Mouse (Mus musculus) forebrain, embryonic 16.5 days (tissue): ENCODE results near the gene Olfr319. TPM values are rescaled to one million over a fixed set of nuclear protein-coding genes. Genes with fewer than 3 reads are reported as not detected.
"Not testable (repeated sequence)": the region's sequence is repeated elsewhere in the genome, so short reads cannot be mapped to it uniquely, and the experiment has no call there.

ENCODE experiments used
- ATAC-seq: fragments of 200-750 bp; cut with Nextera tagmentation; 2 replicates; pipeline ENCODE4 v1.8.0; 2017; ENCODE audit warnings: mild to moderate bottlenecking, moderate library complexity
- H3K27ac ChIP-seq: fragments of 300-500 bp; sonication (generic); 2 replicates; pipeline ENCODE4 v1.5.1; 2014; ENCODE audit warnings: low read length, control low read depth
- H3K27me3 ChIP-seq: fragments of 300-500 bp; sonication (generic); replicated peaks from 2 replicates; pipeline ENCODE4 v1.6.1; 2014; ENCODE audit warnings: low read length; ENCODE audit not compliant: control insufficient read depth, insufficient read depth
- H3K36me3 ChIP-seq: fragments of 300-500 bp; sonication (generic); 2 replicates; pipeline ENCODE4 v1.6.1; 2014; ENCODE audit not compliant: control insufficient read depth, insufficient read depth
- H3K4me1 ChIP-seq: fragments of 300-500 bp; sonication (generic); replicated peaks from 2 replicates; pipeline ENCODE4 v1.6.1; 2014; ENCODE audit warnings: low read length; ENCODE audit not compliant: control insufficient read depth, insufficient read depth
- H3K4me2 ChIP-seq: fragments of 300-500 bp; sonication (generic); 2 replicates; pipeline ENCODE4 v1.6.1; 2014; ENCODE audit warnings: mild to moderate bottlenecking, low read length, control low read depth
- H3K4me3 ChIP-seq: fragments of 300-500 bp; sonication (generic); replicated peaks from 2 replicates; pipeline ENCODE4 v1.5.1; 2014; ENCODE audit warnings: mild to moderate bottlenecking, low read length, control low read depth
- H3K9ac ChIP-seq: fragments of 300-500 bp; sonication (generic); replicated peaks from 2 replicates; pipeline ENCODE4 v1.6.1; 2014; ENCODE audit warnings: low read depth, low read length, control low read depth
- H3K9me3 ChIP-seq: fragments of 300-500 bp; sonication (generic); 2 replicates; pipeline ENCODE4 v1.6.1; 2016; ENCODE audit warnings: low read length; ENCODE audit not compliant: control insufficient read depth
- WGBS: fragments of 180-500 bp; shearing (Covaris S2); extraction: QIAGEN DNeasy Blood & Tissue Kit; methylation state at CpG from one replicate; pipeline ENCODE4 v1.1.7; 2014; 5-methylcytosine and 5-hydroxymethylcytosine counted together
- polyA plus RNA-seq: library from polyadenylated mRNA; unstranded; fragments of >200 nt; fragmentation: Nextera tagmentation; extraction: Ambion mirVana; gene quantifications from 2 replicates; pipeline ENCODE4 v1.2.1, GENCODE M21; 2015

The Olfr319 gene
- polyA plus RNA-seq: not detected in 2 replicates

GRCm38 (mm10) chr11:58698862-58699261 lies at the start of gene Olfr319:
Gene Olfr319 (plus strand): TSS chr11:58699162.
- H3K4me2 ChIP-seq: no peak within 1 kb of the TSS
- no peaks in the 10 kb centered on the region for H3K36me3 ChIP-seq
- H3K27ac ChIP-seq: no peak within 1 kb of the TSS
- H3K4me3 ChIP-seq: no peak within 1 kb of the TSS
- ATAC-seq: no peak
- no peaks in the 10 kb centered on the region for H3K27me3 ChIP-seq
- 86% methylated on average over 3 of the region's 3 CpGs for WGBS
- no peaks in the 10 kb centered on the region for H3K4me1 ChIP-seq
- peaks cover 5% of the 10 kb centered on the region; the same call in 1 of the 2 replicates for H3K9me3 ChIP-seq
- no peak within 1 kb of the TSS for H3K9ac ChIP-seq

GRCm38 (mm10) chr11:58655151-58655550 lies 43.8 kb upstream of the Olfr319 start:
- no peaks in the 10 kb centered on the region for H3K36me3 ChIP-seq
- no peaks in the 10 kb centered on the region for H3K9me3 ChIP-seq
- no peak for ATAC-seq
- 94% methylated on average over 3 of the region's 3 CpGs for WGBS
- no peaks in the 10 kb centered on the region for H3K27me3 ChIP-seq
- H3K27ac ChIP-seq: no peak overlapping the region
- no peak overlapping the region for H3K4me2 ChIP-seq
- H3K4me3 ChIP-seq: no peak overlapping the region
- H3K9ac ChIP-seq: no peak overlapping the region
- H3K4me1 ChIP-seq: no peaks in the 10 kb centered on the region

GRCm38 (mm10) chr11:58658596-58658995 lies 40.4 kb upstream of the Olfr319 start, which contains the start of gene Olfr322:
Gene Olfr322 (plus strand): TSS chr11:58658782.
- H3K27me3 ChIP-seq: no peaks in the 10 kb centered on the region
- no peak within 1 kb of the TSS for H3K4me3 ChIP-seq
- no peaks in the 10 kb centered on the region for H3K4me1 ChIP-seq
- H3K9me3 ChIP-seq: no peaks in the 10 kb centered on the region
- no peaks in the 10 kb centered on the region for H3K36me3 ChIP-seq
- no peak within 1 kb of the TSS for H3K27ac ChIP-seq
- no peak for ATAC-seq
- WGBS: 94% methylated on average over 4 of the region's 4 CpGs
- no peak within 1 kb of the TSS for H3K4me2 ChIP-seq
- H3K9ac ChIP-seq: no peak within 1 kb of the TSS

GRCm38 (mm10) chr11:58669252-58669651 lies 29.7 kb upstream of the Olfr319 start:
- ATAC-seq: no peak

GRCm38 (mm10) chr11:58671825-58672224 lies 27.1 kb upstream of the Olfr319 start:
- H3K36me3 ChIP-seq: no peaks in the 10 kb centered on the region
- no peaks in the 10 kb centered on the region for H3K27me3 ChIP-seq
- no peak overlapping the region for H3K9ac ChIP-seq
- H3K27ac ChIP-seq: no peak overlapping the region
- H3K4me1 ChIP-seq: no peaks in the 10 kb centered on the region
- no peak overlapping the region for H3K4me3 ChIP-seq
- H3K9me3 ChIP-seq: no peaks in the 10 kb centered on the region
- H3K4me2 ChIP-seq: no peak overlapping the region
- ATAC-seq: no peak
- 58% methylated on average over 4 of the region's 4 CpGs for WGBS

More at GRCm38 (mm10) chr11:58669252-58669651, 29.7 kb upstream of the Olfr319 start:
- Histone ChIP-seq H3K4me2 (no peak overlapping the region), H3K9me3 (no peaks in the 10 kb centered on the region), H3K36me3 (no peaks in the 10 kb centered on the region), H3K4me3 (no peak overlapping the region), H3K9ac (no peak overlapping the region), H3K27me3 (no peaks in the 10 kb centered on the region), H3K27ac (no peak overlapping the region), H3K4me1 (no peaks in the 10 kb centered on the region)

GRCm38 (mm10) chr11:58680799-58681198 lies 18.2 kb upstream of the Olfr319 start, which contains the start of gene Olfr320:
Gene Olfr320 (plus strand): TSS chr11:58681099.
- ATAC-seq: no peak
- H3K4me2 ChIP-seq: no peak within 1 kb of the TSS
- H3K9ac ChIP-seq: no peak within 1 kb of the TSS
- H3K27me3 ChIP-seq: no peaks in the 10 kb centered on the region
- no peak within 1 kb of the TSS for H3K4me3 ChIP-seq
- no peaks in the 10 kb centered on the region for H3K4me1 ChIP-seq
- no peaks in the 10 kb centered on the region for H3K36me3 ChIP-seq
- no peak within 1 kb of the TSS for H3K27ac ChIP-seq
- 90% methylated on average over 1 of the region's 1 CpGs for whole genome bisulfite sequencing
- no peaks in the 10 kb centered on the region for H3K9me3 ChIP-seq

GRCm38 (mm10) chr11:58709086-58709485 lies 10.1 kb downstream of the Olfr319 start:
- H3K4me3 ChIP-seq: no peak overlapping the region
- no peaks in the 10 kb centered on the region for H3K27me3 ChIP-seq
- no peaks in the 10 kb centered on the region for H3K9me3 ChIP-seq
- no peaks in the 10 kb centered on the region for H3K36me3 ChIP-seq
- 82% methylated on average over 11 of the region's 11 CpGs for WGBS
- H3K27ac ChIP-seq: no peak overlapping the region
- no peak for ATAC-seq
- no peaks in the 10 kb centered on the region for H3K4me1 ChIP-seq
- no peak overlapping the region for H3K9ac ChIP-seq
- H3K4me2 ChIP-seq: no peak overlapping the region

- 89% methylated on average over 6 of the region's 7 CpGs for WGBS
- H3K9ac ChIP-seq, H3K4me3 ChIP-seq, ATAC-seq, H3K27ac ChIP-seq, H3K27me3 ChIP-seq, H3K9me3 ChIP-seq, H3K4me2 ChIP-seq, H3K4me1 ChIP-seq, H3K36me3 ChIP-seq: not testable (repeated sequence)
These were observed 18.8 kb downstream of the Olfr319 start for GRCm38 (mm10) chr11:58717723-58718122.

GRCm38 (mm10) chr11:58719701-58720100 lies 20.7 kb downstream of the Olfr319 start:
- Histone ChIP-seq H3K9ac (no peak overlapping the region), H3K4me2 (no peak overlapping the region), H3K36me3 (no peaks in the 10 kb centered on the region), H3K27me3 (no peaks in the 10 kb centered on the region), H3K4me1 (no peaks in the 10 kb centered on the region), H3K4me3 (no peak overlapping the region), H3K27ac (no peak overlapping the region), H3K9me3 (no peaks in the 10 kb centered on the region)
- ATAC-seq: no peak
- 91% methylated on average over 4 of the region's 4 CpGs for WGBS

GRCm38 (mm10) chr11:58723914-58724313 lies 25.0 kb downstream of the Olfr319 start, which contains the start of gene Olfr318:
Gene Olfr318 (minus strand): TSS chr11:58724014.
- Histone ChIP-seq H3K4me1 (no peaks in the 10 kb centered on the region), H3K36me3 (no peaks in the 10 kb centered on the region), H3K27me3 (no peaks in the 10 kb centered on the region), H3K9me3 (no peaks in the 10 kb centered on the region), H3K27ac (no peak within 1 kb of the TSS), H3K9ac (no peak within 1 kb of the TSS), H3K4me2 (no peak within 1 kb of the TSS), H3K4me3 (no peak within 1 kb of the TSS)
- ATAC-seq: no peak
